Mouse (Mus musculus) kidney, adult 9 months (tissue): ENCODE data around the gene Foxp1.
A peak's percentile ranks its signal among the peaks of the same experiment; 100 is the strongest.

Experiments used
- DNase-seq: peaks from one replicate; pipeline ENCODE4 v3.0.0; 2022

Foxp1 gene

GRCm38 (mm10) chr6:99035459-99036375 lies 486.8 kb downstream of the Foxp1 start:
- DNase-seq: no peak

DNA sequence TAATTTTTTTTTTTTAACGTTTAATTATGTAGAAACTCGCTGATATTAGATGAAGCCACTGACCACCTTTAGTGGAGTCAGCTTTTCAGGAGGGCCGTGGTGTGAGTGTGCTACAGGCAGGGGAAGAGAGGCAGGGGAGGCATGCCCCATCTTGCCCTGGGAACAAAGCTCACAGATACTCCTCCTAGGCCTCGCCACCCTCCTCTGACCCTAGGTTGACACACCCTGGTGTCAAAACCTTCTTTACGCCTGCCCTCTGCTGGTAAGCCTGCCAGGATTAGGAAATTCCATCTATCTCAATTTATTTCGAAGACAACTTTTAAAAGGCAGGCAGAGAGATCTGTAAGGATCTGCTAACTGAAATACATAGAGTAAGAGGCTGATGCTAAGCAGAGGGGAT lies 489.5 kb downstream of the Foxp1 start:
- no peak for DNase-seq

DNA sequence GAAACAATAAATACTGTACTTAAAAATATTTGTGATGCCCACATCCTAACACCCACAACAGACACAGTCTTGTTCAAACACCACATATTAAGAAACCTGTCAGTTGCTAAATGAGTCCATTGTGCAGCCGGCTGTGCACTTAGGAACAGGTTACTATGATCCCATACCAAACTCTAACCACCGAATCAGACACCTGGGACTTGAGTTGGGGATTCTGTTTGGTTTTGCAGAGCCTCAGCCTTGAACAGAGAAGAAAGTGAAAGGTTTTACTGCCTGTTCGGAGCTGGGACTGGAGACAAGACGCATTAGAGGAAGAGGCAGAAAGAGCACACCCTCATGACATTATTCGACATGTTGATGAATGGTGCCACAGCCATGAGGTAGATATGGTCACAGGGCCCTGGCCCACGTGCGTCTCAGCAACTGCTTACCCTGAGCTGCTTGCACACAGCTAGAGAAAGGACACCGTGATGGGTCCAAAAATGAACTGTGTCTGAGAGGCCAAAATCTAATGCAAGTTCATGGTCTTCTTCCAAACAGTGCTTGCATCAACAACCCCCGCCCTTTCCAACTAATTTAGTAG lies 491.1 kb downstream of the Foxp1 start:
- DNase-seq: no peak

- no peak for DNase-seq
These were observed 492.3 kb downstream of the Foxp1 start for GRCm38 (mm10) chr6:99030251-99030650.

- DNase-seq: no peak
These were observed 493.1 kb downstream of the Foxp1 start for GRCm38 (mm10) chr6:99029438-99029837.

DNA sequence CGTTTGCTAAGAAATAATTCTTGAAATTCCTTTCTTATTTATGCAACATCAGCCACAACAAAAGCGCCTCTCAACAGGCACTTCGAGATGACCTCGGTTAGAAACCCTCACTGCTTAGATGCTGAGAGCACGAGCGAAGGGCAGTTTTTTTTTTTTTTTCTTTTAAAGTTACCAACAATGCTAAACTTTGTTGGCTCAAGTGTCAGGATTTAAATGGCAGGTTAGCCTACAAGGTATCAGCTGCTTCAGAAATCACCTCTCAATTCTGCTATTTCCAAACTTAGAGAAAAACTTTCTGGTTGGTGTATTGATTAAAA lies 493.6 kb downstream of the Foxp1 start:
- no peak for DNase-seq

- peak; percentile 26 for DNase-seq
These were observed 494.1 kb downstream of the Foxp1 start for GRCm38 (mm10) chr6:99028161-99028988.

GRCm38 (mm10) chr6:99027542-99028160 lies 494.9 kb downstream of the Foxp1 start:
- DNase-seq: no peak

DNA sequence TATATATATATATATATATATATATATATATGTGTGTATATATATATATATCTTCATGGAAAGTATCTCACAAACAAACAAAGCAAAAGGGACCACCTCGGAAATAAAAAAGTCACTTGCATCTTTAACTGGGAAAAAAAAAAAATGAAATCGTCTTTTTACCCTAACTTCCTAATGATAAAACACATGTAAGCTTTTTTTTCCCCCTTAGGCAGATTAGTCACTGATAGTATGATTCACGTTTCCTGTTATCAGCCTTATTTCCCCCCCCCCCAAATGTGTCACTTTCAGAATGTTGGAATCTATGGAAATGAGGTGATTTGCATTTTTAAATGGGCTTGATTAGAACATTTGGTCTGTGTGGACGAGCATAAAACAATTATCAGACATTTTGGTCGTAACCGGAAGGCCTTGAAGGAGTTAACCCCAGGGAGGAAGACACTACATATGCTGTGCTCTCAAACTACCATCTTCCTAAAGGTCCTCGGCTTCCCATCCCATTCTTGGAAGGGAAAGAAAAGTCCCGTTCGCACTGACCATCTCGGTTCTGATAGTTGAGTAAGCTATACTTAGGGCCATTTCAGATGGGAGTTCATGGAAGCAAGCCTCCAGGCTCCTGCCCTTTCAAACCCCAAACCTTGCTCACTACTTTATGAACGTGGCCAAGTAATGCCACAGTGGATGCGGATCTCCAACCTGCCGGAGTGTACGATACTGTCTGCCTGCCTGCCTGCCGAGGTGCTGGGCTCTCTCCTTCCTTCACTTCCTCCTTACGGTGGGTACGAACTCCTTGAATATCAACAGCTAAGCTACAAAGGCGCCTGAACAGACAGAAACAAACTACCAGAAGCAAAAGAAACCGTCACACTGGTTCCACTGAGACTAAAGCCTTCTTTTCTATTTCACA lies 495.6 kb downstream of the Foxp1 start:
- no peak for DNase-seq

- no peak for DNase-seq
These were observed 496.5 kb downstream of the Foxp1 start for GRCm38 (mm10) chr6:99026040-99026439.

DNA sequence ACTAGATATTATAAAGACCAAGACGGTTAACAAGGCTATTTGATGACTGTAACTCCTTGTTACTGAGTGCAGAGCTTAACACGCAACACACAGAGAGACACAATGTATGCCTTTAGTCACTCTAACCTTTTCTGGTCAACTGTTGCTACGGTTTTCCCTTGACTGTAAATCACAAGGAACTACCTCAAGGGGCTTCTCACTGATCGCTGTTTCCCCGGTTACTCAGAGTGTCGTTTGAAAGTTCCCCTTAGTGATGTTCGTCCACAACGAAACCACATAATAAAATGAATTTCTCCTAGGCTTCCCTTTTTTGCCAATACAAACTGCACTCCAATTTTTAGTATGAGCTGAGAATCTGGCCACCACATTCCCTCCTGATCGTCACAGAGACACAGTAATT lies 497.9 kb downstream of the Foxp1 start:
- no peak for DNase-seq

DNA sequence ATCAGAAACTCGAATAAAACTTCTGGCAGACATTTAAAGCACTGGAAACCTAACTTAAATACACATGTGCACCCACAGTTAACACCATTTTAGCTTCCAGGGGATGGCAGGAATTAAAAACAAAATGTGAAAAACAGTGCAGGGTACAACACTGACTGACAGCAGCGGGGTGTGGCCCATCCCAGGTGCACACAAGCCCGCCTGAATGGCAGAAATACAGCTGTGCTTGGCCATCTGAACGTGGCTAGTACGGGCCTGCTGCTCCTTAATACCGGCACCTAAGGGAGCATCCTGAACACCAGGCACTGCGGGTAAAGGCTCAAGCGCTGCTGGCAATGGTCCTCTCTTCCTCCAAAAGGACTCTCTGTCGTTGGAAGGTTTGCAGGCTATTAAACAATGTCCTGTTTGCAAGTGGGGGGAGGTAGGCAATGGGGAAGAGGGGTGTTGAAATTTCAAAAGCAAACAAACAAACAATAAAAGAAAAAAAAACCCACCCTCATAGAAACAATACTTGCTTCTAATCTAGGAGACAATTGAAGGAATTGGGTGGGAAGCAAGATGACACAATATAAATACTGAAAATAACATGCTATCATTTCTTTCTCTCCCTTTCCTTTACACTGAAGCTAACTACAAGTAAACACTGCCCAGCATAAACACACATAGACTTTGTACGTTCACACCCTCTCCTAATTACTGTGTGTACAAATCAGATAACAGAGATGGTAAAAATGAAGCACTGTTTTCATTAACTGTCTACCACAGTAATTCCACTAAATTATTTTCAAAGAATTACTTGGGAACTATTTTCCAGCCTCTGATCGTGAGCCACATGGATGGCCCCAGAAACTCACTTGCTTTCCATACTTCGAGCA lies 501.7 kb downstream of the Foxp1 start:
- DNase-seq: no peak

DNA sequence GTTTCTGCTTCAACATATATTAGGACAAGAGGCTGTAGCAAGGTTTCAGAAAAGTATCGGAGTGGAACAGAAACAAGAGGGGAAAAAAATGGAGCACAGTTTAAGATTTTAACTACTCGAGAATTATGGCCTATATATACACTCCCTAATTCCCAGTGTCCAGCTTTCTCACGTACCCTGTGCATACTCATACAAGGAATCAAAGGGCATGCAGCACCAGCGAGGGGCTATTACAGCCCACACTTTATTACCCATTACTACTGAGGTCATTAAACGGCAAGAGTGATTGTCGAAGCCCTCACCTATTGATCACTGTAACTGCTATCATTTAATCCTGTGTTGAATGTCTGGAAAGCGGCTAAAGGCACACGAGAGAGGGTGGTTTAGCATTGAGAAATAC lies 502.8 kb downstream of the Foxp1 start:
- no peak for DNase-seq

DNA sequence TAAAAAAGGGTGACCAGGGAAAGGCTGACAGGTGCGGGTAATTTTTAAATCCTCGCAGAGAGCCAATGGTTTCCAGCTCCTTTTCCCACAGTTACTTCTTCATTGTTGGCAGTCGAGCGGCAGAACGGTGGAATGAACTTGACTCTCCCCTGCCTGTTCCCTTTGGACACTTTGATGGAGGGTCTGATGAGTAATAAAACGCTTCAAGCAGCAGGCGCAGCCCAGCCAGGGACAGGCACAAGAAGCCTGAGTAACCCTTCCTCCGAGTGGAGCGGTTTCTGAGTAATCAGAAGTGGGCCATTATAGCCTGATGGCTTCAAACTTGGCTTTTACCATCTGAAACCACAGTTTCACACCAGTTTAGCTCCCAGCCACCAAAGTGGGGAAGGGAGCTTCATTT lies 503.3 kb downstream of the Foxp1 start:
- DNase-seq: no peak

DNA sequence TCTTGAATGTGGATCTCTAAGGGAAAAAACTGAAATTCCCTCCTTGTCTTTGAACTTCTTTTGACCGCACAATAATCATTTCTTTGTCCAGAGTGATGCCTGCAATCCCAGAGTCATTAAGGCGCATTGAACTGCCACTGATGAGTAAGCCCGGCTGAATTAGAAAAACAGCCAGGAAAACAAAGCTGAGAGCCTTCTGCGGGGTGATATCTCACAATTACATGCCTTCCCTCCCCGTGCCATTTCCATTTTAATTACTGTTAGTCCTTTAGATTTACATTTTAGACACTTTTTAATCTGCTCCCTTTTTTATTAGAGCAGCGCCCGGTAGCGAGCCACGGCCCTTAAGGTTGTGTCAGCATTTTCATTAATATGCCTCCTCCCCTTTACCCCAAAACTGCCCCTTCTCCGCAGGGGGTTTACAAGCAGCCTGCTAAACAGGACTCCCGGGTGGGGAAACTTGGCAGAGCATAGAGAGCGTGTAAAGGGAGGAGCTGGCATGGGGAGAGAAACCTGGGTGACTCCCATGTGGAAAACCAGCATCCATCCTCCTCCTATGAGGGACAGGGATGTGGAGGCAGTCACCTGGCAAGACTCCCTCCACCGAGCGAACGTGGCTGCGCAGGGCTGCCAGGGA lies 508.5 kb downstream of the Foxp1 start:
- DNase-seq: no peak

GRCm38 (mm10) chr6:99013119-99013865 lies 509.2 kb downstream of the Foxp1 start:
- DNase-seq: no peak

DNA sequence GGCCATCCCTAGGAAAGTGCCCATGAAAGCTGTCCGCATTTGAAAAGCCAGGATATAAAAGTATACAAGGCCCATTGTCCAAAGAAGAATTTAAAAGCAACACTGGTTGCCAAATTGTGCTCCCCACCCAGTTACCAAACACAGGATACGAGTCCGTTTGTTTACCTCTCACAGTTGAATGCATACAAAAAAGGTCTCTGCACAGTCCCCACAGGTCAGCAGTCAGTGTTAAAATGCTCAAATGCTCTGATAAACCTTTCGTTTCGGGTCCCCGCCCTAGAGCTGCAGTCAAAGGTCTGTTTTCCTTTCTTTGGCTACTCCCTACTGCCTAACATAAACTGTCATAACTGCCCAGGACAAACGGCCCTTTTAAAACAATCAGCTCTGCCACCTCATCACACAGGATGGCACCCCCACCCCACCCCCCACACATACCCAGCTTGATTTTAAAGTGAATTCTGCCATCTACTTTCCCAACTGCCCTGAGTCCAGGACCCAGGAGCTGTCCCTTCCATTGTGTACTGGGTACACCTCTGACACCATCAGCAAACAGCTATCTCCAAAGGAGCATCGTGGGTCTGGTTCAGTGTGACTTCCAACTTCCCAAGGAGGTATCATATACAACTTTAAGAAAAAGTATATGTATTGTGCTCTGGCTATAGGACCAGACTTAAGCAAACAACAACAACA lies 510.5 kb downstream of the Foxp1 start:
- peak; percentile 16 for DNase-seq

- no peak for DNase-seq
These were observed 512.8 kb downstream of the Foxp1 start for GRCm38 (mm10) chr6:99009771-99010170.

DNA sequence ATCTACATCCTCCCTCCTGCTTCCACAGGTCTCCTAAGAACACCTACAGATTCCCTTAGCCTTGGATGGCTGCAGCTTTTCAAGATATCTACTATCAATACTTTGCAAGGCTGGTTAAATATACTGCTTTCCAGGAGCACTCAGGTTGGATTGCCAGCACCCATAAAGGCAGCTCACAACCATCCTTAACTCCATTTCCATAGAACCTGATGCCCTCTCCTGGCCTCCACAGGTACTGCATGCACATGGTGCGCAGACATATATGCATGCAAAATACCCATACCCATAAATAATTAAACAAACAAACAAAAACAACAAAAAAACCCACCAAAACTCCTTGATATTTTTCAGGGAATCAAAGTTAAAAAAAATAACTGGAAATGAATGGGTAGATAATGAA lies 514.0 kb downstream of the Foxp1 start:
- no peak for DNase-seq
